Mouse (Mus musculus) liver, embryonic 14.5 days (tissue): ENCODE results near the gene Dnal1.

Experiments used
- CTCF ChIP-seq: IDR thresholded peaks from 2 replicates; pipeline ENCODE4 v1.5.1; 2016; ENCODE audit warnings: antibody characterized with exemption, low read depth, control low read depth
- EP300 ChIP-seq: IDR thresholded peaks from 2 replicates; pipeline ENCODE4 v1.6.1; 2016; ENCODE audit warnings: antibody characterized with exemption, low read depth

GRCm38 (mm10) chr12:84068986-84069385 lies 45.2 kb upstream of the Dnal1 start, which contains the start of gene Acot5:
- TF ChIP-seq CTCF (no peak), EP300 (no peak)
